Mouse (Mus musculus): Measurements from ENCODE around the gene Ly86. TPM values are rescaled to one million over a fixed set of nuclear protein-coding genes. Genes with fewer than 3 reads are reported as not detected.

Ly86 gene
- total and polyA plus RNA-seq, 3 experiments, result 172 to 427 (median 290) TPM

GRCm38 (mm10) chr13:37432653-37433052 lies 87.6 kb downstream of the Ly86 start:
- H3K36me3 ChIP-seq (replicated peaks in 1 of 2; ENCODE audit: control insufficient read depth in 1 of 2, insufficient read depth in 1 of 2, low read length in 1 of 2), result no peaks in the 10 kb centered on the region
- H3K4me1 ChIP-seq (ENCODE audit: control insufficient read depth in 1 of 2, insufficient read depth in 2 of 2), result peaks cover 8 to 26% of the 10 kb centered on the region in 2 experiments; a peak in 3 of 4 replicates
- dilution Hi-C loops (cut with MboI; ENCODE audit: extremely low pct_ligation_motif_present, extremely low pct_unique_long_range_greater_than_20kb, low sequenced_read_pairs) (no loop called here), in situ Hi-C loops (cut with MboI; ENCODE audit: low pct_ligation_motif_present, low pct_unique_long_range_greater_than_20kb, low sequenced_read_pairs) (no loop called here)
- H3K9me3 ChIP-seq (replicated peaks; ENCODE audit: low read length), result no peaks in the 10 kb centered on the region
- H3K79me2 ChIP-seq (replicated peaks; ENCODE audit: control insufficient read depth, extremely low read depth, insufficient read depth, poor library complexity, severe bottlenecking), result no peaks in the 10 kb centered on the region
- DNase-seq (ENCODE audit: extremely low read depth), result no peak
- H3K4me2 ChIP-seq (ENCODE audit: insufficient read depth, low read depth, poor library complexity, severe bottlenecking), result no peak overlapping the region
- no peaks in the 10 kb centered on the region for H3K27me3 ChIP-seq (replicated peaks)
- TF ChIP-seq MAZ (IDR thresholded peaks at IDR 0.05; ENCODE audit: low read depth, low read length) (no peak), NELFE (IDR thresholded peaks at IDR 0.05; ENCODE audit: low read depth, low read length) (no peak), ZC3H11A (IDR thresholded peaks at IDR 0.05; ENCODE audit: low read depth, low read length) (no peak), USF1 (IDR thresholded peaks at IDR 0.05; ENCODE audit: low read depth, low read length) (peak; percentile 27), BHLHE40 (IDR thresholded peaks at IDR 0.05; ENCODE audit: low read depth, low read length) (peak; percentile 65), USF2 (conservative IDR thresholded peaks at IDR 0.05; ENCODE audit: low read depth, low read length) (0 out of 2 replicates have a peak, but pooled peaks have one; percentile 4)
- H3K4me3 ChIP-seq (replicated peaks in 1 of 3; ENCODE audit: low read depth in 2 of 3, low read length in 2 of 3, poor library complexity in 1 of 3), result no peak overlapping the region
- H3K9ac ChIP-seq (ENCODE audit: insufficient read depth, low read depth), result no peak overlapping the region
- H3K27ac ChIP-seq (ENCODE audit: insufficient read depth, low read depth), result no peak overlapping the region

- no peak for TF ChIP-seq SIN3A (IDR thresholded peaks at IDR 0.05; ENCODE audit: low read length)
- no peak for TF ChIP-seq MAZ (IDR thresholded peaks at IDR 0.05; ENCODE audit: low read depth, low read length)
- TF ChIP-seq RCOR1 (conservative IDR thresholded peaks at IDR 0.05; ENCODE audit: low read depth, low read length), result no peak
- TF ChIP-seq CHD2 (IDR thresholded peaks at IDR 0.05; ENCODE audit: low read length), result no peak
- TF ChIP-seq ZNF384 (IDR thresholded peaks at IDR 0.05; ENCODE audit: low read depth, low read length), result no peak
- TF ChIP-seq IRF4 (IDR thresholded peaks at IDR 0.05; ENCODE audit: low read depth, low read length), result no peak
- no peak for TF ChIP-seq MYC (IDR thresholded peaks at IDR 0.05; ENCODE audit: low read depth, low read length)
- TF ChIP-seq POLR2AphosphoS2 (IDR thresholded peaks at IDR 0.05; ENCODE audit: low read depth, low read length), result no peak
- no peak for TF ChIP-seq USF1 (IDR thresholded peaks at IDR 0.05; ENCODE audit: low read depth, low read length)
- TF ChIP-seq SMC3 (IDR thresholded peaks at IDR 0.05; ENCODE audit: low read depth, low read length), result no peak
- TF ChIP-seq JUN (IDR thresholded peaks at IDR 0.05; ENCODE audit: insufficient read depth, low read depth, low read length), result no peak
- TF ChIP-seq UBTF (IDR thresholded peaks at IDR 0.05; ENCODE audit: low read depth, low read length), result no peak
- TF ChIP-seq ETS1 (conservative IDR thresholded peaks at IDR 0.05; ENCODE audit: low read depth, low read length), result no peak
- dilution Hi-C loops (cut with MboI; ENCODE audit: extremely low pct_ligation_motif_present, extremely low pct_unique_long_range_greater_than_20kb, low sequenced_read_pairs), result no loop called here
- H3K4me3 ChIP-seq (replicated peaks in 1 of 3; ENCODE audit: low read depth in 2 of 3, low read length in 2 of 3, poor library complexity in 1 of 3), result no peak overlapping the region
- H3K4me1 ChIP-seq (ENCODE audit: control insufficient read depth in 1 of 2, insufficient read depth in 2 of 2), result peaks cover 8 to 26% of the 10 kb centered on the region in 2 experiments; a peak in 3 of 4 replicates
- H3K27me3 ChIP-seq (replicated peaks), result no peaks in the 10 kb centered on the region
- in situ Hi-C loops (cut with MboI; ENCODE audit: low pct_ligation_motif_present, low pct_unique_long_range_greater_than_20kb, low sequenced_read_pairs), result no loop called here
- no peaks in the 10 kb centered on the region for H3K9me3 ChIP-seq (replicated peaks; ENCODE audit: low read length)
- no peak overlapping the region for H3K9ac ChIP-seq (ENCODE audit: insufficient read depth, low read depth)
- no peak overlapping the region for H3K27ac ChIP-seq (ENCODE audit: insufficient read depth, low read depth)
- H3K4me2 ChIP-seq (ENCODE audit: insufficient read depth, low read depth, poor library complexity, severe bottlenecking), result no peak overlapping the region
- DNase-seq (ENCODE audit: extremely low read depth), result no peak
- no peaks in the 10 kb centered on the region for H3K36me3 ChIP-seq (replicated peaks in 1 of 2; ENCODE audit: control insufficient read depth in 1 of 2, insufficient read depth in 1 of 2, low read length in 1 of 2)
- H3K79me2 ChIP-seq (replicated peaks; ENCODE audit: control insufficient read depth, extremely low read depth, insufficient read depth, poor library complexity, severe bottlenecking), result no peaks in the 10 kb centered on the region
These were observed 88.1 kb downstream of the Ly86 start for GRCm38 (mm10) chr13:37433142-37433541.
